ENCODE assay signal across 25 mouse cellular contexts in genomic region chr11:22970546-22970945, GRCm38 (mm10). TPM values are rescaled to one million over a fixed set of nuclear protein-coding genes. Genes with fewer than 3 reads are reported as not detected.
DNase-seq lines count a peak whose midpoint lies in the region; ATAC-seq lines count a peak whose summit lies in the region.
"Had no signal": no experiment of that assay in that cellular context is flagged by ENCODE, and none has a peak within 500 bp of the region (broad histone marks: within the 10 kb centered on the region; RNA-seq: fewer than 3 reads in every experiment).

No protein-coding gene starts in this region.

- no peaks in the 10 kb centered on the region for H3K27me3 ChIP-seq in liver, embryonic 12.5 days (replicated peaks)
- H3K27me3 ChIP-seq in midbrain, embryonic 11.5 days (ENCODE audit: control insufficient read depth, insufficient read depth, low read length), result no peaks in the 10 kb centered on the region
- H3K27me3 ChIP-seq in midbrain, embryonic 14.5 days (ENCODE audit: control insufficient read depth, insufficient read depth, low read length), result no peaks in the 10 kb centered on the region
- H3K27me3 ChIP-seq: CH12.LX; embryonic facial prominence, embryonic 13.5 days; embryonic facial prominence, embryonic 15.5 days; forebrain, embryonic 12.5 days had no signal

- H3K9me3 ChIP-seq in liver, embryonic 12.5 days (replicated peaks), result peaks cover 20% of the 10 kb centered on the region
- H3K9me3 ChIP-seq in midbrain, embryonic 11.5 days (ENCODE audit: control insufficient read depth, low read length), result peaks cover 18% of the 10 kb centered on the region
- H3K9me3 ChIP-seq in midbrain, embryonic 14.5 days (ENCODE audit: control insufficient read depth, low read length), result peaks cover 31% of the 10 kb centered on the region

- DNase-seq in cerebellum, adult 9-10 months, result peak; percentile 23
- no peak for DNase-seq in cerebellum, adult 9-11 months
- DNase-seq in liver, result no peak
- DNase-seq in midbrain, embryonic 11.5 days (ENCODE audit: low spot score, missing footprints), result peak; percentile 59
- no peak for DNase-seq in midbrain, embryonic 14.5 days
- DNase-seq: adrenal gland, adult 2 months; adrenal gland, postnatal 10 days; adrenal gland, postnatal 25 days; B cell, adult 2 months; cerebellum, adult 11 months; cerebellum, adult 18-20 months; cerebellum, adult 8-10 months; cerebellum, postnatal 14 days; cerebellum, postnatal 36 days; embryo, embryonic 11 days had no signal

- H3K27ac ChIP-seq in liver, embryonic 12.5 days, result peak overlapping the region; percentile 97; the same call in 1 of the 2 replicates
- no peak overlapping the region for H3K27ac ChIP-seq in midbrain, embryonic 11.5 days (ENCODE audit: low read depth, low read length)
- H3K27ac ChIP-seq in midbrain, embryonic 14.5 days (replicated peaks; ENCODE audit: low read depth, low read length), result no peak overlapping the region
- H3K27ac ChIP-seq: embryonic facial prominence, embryonic 13.5 days; embryonic facial prominence, embryonic 15.5 days; forebrain, embryonic 10.5 days; forebrain, embryonic 12.5 days had no signal

- no peak for ATAC-seq in liver, embryonic 12.5 days
- ATAC-seq in midbrain, embryonic 11.5 days (ENCODE audit: low FRiP score), result no peak
- no peak for ATAC-seq in midbrain, embryonic 14.5 days (ENCODE audit: low FRiP score, low TSS enrichment)
- ATAC-seq: CD4-positive, CD25-positive, alpha-beta regulatory T cell, adult 4 months; forebrain, embryonic 14.5 days; forebrain, embryonic 16.5 days had no signal

- peaks cover 45% of the 10 kb centered on the region for H3K36me3 ChIP-seq in liver, embryonic 12.5 days
- peaks cover 7% of the 10 kb centered on the region; the same call in 1 of the 2 replicates for H3K36me3 ChIP-seq in midbrain, embryonic 11.5 days (ENCODE audit: control insufficient read depth, insufficient read depth, low read length)
- H3K36me3 ChIP-seq in midbrain, embryonic 14.5 days (ENCODE audit: control insufficient read depth, insufficient read depth, low read length), result no peaks in the 10 kb centered on the region

- peaks cover 12% of the 10 kb centered on the region for H3K4me1 ChIP-seq in liver, embryonic 12.5 days
- H3K4me1 ChIP-seq in midbrain, embryonic 11.5 days (ENCODE audit: control insufficient read depth, insufficient read depth, low read length), result peaks cover 6% of the 10 kb centered on the region; the same call in 1 of the 2 replicates
- H3K4me1 ChIP-seq in midbrain, embryonic 14.5 days (ENCODE audit: control insufficient read depth, insufficient read depth, low read length), result peaks cover 9% of the 10 kb centered on the region; the same call in 1 of the 2 replicates

- 88% methylated on average over 1 of the region's 1 CpGs for WGBS in liver, embryonic 12.5 days (ENCODE audit: insufficient replicate concordance)
- WGBS in midbrain, embryonic 11.5 days, result 100% methylated on average over 1 of the region's 1 CpGs
- WGBS in midbrain, embryonic 14.5 days, result 97% methylated on average over 1 of the region's 1 CpGs

- no peak overlapping the region for H3K9ac ChIP-seq in liver, embryonic 12.5 days
- H3K9ac ChIP-seq in midbrain, embryonic 11.5 days (ENCODE audit: low read length), result no peak overlapping the region
- no peak overlapping the region for H3K9ac ChIP-seq in midbrain, embryonic 14.5 days (replicated peaks; ENCODE audit: low read length)
- H3K9ac ChIP-seq: embryonic facial prominence, embryonic 13.5 days; embryonic facial prominence, embryonic 15.5 days; forebrain, embryonic 12.5 days had no signal

- peak overlapping the region; percentile 77 for H3K4me2 ChIP-seq in liver, embryonic 12.5 days
- H3K4me2 ChIP-seq in midbrain, embryonic 11.5 days, result no peak overlapping the region
- no peak overlapping the region for H3K4me2 ChIP-seq in midbrain, embryonic 14.5 days (ENCODE audit: low read length)
- H3K4me2 ChIP-seq: embryonic facial prominence, embryonic 13.5 days; embryonic facial prominence, embryonic 15.5 days; forebrain, embryonic 12.5 days had no signal

- no peak overlapping the region for H3K4me3 ChIP-seq in liver, embryonic 12.5 days
- no peak overlapping the region for H3K4me3 ChIP-seq in midbrain, embryonic 11.5 days (ENCODE audit: low read depth, low read length)
- H3K4me3 ChIP-seq in midbrain, embryonic 14.5 days (replicated peaks; ENCODE audit: low read depth, low read length), result no peak overlapping the region
- H3K4me3 ChIP-seq: embryonic facial prominence, embryonic 13.5 days; embryonic facial prominence, embryonic 15.5 days; forebrain, embryonic 10.5 days; forebrain, embryonic 12.5 days had no signal

RNA-seq across cellular contexts. Expression of gene Zrsr1, which starts 1.3 kb away (rescaled TPM):
- polyA plus RNA-seq in liver, embryonic 12.5 days (2016; fragmentation: Nextera tagmentation; extraction: Ambion mirVana), result 2.3 and 2.8 TPM in 2 replicates
- polyA plus RNA-seq in midbrain, embryonic 11.5 days (2014; fragmentation: Nextera tagmentation; extraction: Ambion mirVana), result 4.3 and 5.3 TPM in 2 replicates
- polyA plus RNA-seq in midbrain, embryonic 14.5 days (2014; fragmentation: Nextera tagmentation; extraction: Ambion mirVana), result 4.7 and 5.8 TPM in 2 replicates

RNA-seq across cellular contexts. Expression of gene Gm28048, which starts 11.3 kb away (rescaled TPM):
- 10.2 and 10.9 TPM in 2 replicates for polyA plus RNA-seq in liver, embryonic 12.5 days (2016; fragmentation: Nextera tagmentation; extraction: Ambion mirVana)
- polyA plus RNA-seq in midbrain, embryonic 11.5 days (2014; fragmentation: Nextera tagmentation; extraction: Ambion mirVana), result 5.2 and 5.6 TPM in 2 replicates
- 2.6 and 4.5 TPM in 2 replicates for polyA plus RNA-seq in midbrain, embryonic 14.5 days (2014; fragmentation: Nextera tagmentation; extraction: Ambion mirVana)
- polyA plus RNA-seq: adrenal gland, adult 2 months; erythroblast, embryonic 14.5 days had no signal

RNA-seq across cellular contexts. Expression of gene Commd1, which starts 11.6 kb away (rescaled TPM):
- 219 and 222 TPM in 2 replicates for polyA plus RNA-seq in liver, embryonic 12.5 days (2016; fragmentation: Nextera tagmentation; extraction: Ambion mirVana)
- polyA plus RNA-seq in midbrain, embryonic 11.5 days (2014; fragmentation: Nextera tagmentation; extraction: Ambion mirVana), result 432 and 437 TPM in 2 replicates
- polyA plus RNA-seq in midbrain, embryonic 14.5 days (2014; fragmentation: Nextera tagmentation; extraction: Ambion mirVana), result 266 and 270 TPM in 2 replicates

RNA-seq across cellular contexts. Expression of gene Cct4, which starts 19.8 kb away (rescaled TPM):
- 240 and 269 TPM in 2 replicates for polyA plus RNA-seq in liver, embryonic 12.5 days (2016; fragmentation: Nextera tagmentation; extraction: Ambion mirVana)
- polyA plus RNA-seq in midbrain, embryonic 11.5 days (2014; fragmentation: Nextera tagmentation; extraction: Ambion mirVana), result 448 and 476 TPM in 2 replicates
- polyA plus RNA-seq in midbrain, embryonic 14.5 days (2014; fragmentation: Nextera tagmentation; extraction: Ambion mirVana), result 287 and 336 TPM in 2 replicates

RNA-seq across cellular contexts. Expression of gene Fam161a, which starts 36.8 kb away (rescaled TPM):
- 0.65 and 0.85 TPM in 2 replicates for polyA plus RNA-seq in liver, embryonic 12.5 days (2016; fragmentation: Nextera tagmentation; extraction: Ambion mirVana)
- polyA plus RNA-seq in midbrain, embryonic 11.5 days (2014; fragmentation: Nextera tagmentation; extraction: Ambion mirVana), result 3.8 and 4.0 TPM in 2 replicates
- polyA plus RNA-seq in midbrain, embryonic 14.5 days (2014; fragmentation: Nextera tagmentation; extraction: Ambion mirVana), result 3.7 and 5.1 TPM in 2 replicates

Comparison
In these comparisons a context has a peak if more than half of its experiments do, and no peak if none do; other contexts are left out.
1. DNase-seq: peak in cerebellum, adult 9-10 months (single experiment) and midbrain, embryonic 11.5 days (single experiment); none in cerebellum, adult 9-11 months (single experiment), liver (single experiment) and midbrain, embryonic 14.5 days (single experiment).